Mouse (Mus musculus): ENCODE results near the gene Cmbl.

- TF ChIP-seq POLR2A (IDR thresholded peaks at IDR 0.05; ENCODE audit: control insufficient read depth, extremely low read depth, insufficient read depth, low read length, poor library complexity) (no peak), CTCF (IDR thresholded peaks at IDR 0.05; ENCODE audit: borderline replicate concordance, control insufficient read depth, extremely low read depth, insufficient read depth, low read length, poor library complexity) (no peak)
Observed at GRCm38 (mm10) chr15:31518371-31518770, 46.8 kb upstream of the Cmbl start.

Data from thymus, adult 2 months (tissue).